Mouse (Mus musculus): ENCODE data around the gene Shisa5.

Gene Shisa5

DNA sequence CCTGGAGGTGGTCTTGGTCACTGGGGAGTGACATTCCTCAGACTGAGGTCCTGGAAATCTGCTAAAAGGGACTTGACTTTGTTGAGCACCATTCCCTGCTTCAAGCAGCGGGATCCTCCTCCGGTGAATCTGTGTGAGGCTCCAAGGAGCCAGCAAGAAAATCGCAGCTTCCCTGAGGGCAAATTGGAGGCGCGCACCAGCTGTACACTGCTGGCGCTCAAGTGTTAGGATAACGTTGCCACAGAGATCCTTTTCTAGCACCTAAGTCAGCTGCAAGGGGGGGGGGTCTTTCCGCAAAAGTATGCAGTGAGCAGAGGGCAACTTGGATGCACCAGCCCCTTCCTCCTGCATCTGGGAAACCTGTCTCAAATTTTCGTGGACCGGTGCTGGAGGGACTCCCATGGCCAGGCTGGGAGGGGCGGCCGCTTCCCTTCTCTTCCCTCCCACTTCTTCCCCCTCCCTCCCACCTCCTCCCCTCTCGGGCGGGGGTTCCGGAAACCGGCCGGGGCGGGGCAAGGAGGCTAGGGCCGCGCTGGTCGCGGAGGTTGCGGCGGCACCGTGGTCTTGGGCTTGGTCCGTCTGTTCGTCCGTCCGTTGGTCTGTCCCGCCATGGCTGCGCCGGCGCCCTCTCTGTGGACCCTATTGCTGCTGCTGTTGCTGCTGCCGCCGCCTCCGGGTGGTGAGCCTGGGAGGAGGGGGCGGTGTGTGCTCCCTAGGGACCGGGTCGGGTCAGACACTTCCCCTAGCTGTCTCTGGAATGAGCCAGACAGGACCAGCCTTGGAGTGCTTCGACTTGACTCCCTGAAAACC, at the start of gene Shisa5:
TSS of gene Shisa5 (plus strand) at position 480 of the 810 bp plus-strand sequence.
- in situ Hi-C loops (cut with MboI; ENCODE audit: low pct_unique_long_range_greater_than_20kb in 1 of 2, low sequenced_read_pairs in 2 of 2, unreplicated experiment in 1 of 2), result no loop called here

DNA sequence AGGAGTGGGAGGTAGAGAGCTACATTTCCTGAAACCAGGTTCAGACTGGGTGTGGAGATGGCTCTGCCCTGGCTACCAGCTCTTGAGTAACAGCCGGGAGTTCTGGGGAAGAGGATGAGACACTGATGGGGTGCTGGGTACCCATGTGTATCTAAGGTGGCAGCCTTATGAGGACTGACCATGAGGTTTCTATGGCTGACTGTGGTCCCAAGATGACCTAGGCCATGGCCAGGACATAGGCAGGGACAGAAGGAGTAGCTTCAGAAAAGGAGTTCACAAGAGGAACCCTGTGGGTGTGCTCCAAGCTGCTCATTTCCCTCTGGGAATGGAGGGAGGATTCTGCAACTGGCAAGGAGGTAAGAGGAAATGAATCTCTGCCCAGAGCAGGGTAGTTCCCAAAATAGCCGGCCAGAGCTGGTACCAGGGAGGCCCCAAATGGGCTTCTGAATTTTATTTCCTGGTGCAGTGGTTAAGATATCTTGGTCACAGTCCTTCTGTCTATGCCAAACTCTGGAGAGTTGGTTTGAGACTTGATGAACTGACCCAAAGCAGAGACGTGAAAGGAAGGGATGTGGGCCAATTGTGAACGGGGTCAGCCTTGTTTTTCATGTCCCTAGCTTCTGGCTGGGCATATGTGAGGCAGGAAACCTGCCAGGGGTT, 48.4 kb upstream of the Shisa5 start:
- in situ Hi-C loops (cut with MboI; ENCODE audit: low pct_unique_long_range_greater_than_20kb in 1 of 2, low sequenced_read_pairs in 2 of 2, unreplicated experiment in 1 of 2), result no loop called here

DNA sequence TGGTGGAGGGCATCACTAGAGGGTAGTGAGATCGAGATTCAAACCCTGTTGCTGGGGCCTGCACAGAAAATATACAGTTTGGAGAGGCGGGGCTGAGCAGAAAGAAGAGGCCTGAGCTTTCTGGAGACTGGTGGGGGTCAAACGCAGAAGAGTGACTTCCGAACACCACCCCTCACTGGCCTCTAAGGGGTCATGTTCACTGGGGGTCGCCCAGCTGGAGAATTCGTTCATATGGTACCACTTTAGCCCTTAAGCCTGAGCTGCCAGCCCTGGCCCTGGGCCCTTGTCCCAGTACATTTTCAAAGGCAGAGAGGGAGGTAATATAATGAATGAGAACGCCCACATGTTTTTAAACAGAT, 47.9 kb upstream of the Shisa5 start:
- in situ Hi-C loops (cut with MboI; ENCODE audit: low pct_unique_long_range_greater_than_20kb in 1 of 2, low sequenced_read_pairs in 2 of 2, unreplicated experiment in 1 of 2), result no loop called here

DNA sequence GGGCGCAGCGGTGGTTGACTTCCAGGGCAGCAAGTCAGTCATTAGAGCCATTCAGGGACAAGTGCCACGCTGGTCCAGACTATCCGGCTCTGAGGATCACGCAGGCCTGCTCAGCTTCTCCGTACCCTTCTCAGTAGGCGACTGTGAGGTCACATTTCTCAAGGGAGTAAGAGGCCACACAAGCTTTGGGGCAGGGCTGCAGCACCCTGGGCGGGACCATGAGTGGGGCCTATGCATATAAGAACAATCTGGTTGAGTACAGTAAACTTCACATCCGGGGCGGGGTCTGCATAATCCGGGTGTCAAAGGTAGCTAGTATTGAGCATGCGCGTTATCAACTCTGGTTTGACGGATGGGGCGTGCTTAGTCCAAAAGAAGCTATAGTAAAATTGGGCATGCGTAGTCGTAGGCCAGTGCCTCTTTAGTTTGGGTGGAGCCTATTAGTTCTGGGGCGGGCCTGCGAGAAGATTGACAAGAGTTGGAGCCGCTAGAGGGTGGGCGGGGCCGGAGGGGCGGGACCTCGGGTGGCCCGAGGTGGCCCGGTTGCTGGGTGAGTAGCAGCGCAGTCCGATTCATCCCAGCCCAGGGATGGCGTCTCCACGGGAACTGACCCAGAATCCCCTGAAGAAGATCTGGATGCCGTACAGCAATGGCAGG, 46.8 kb upstream of the Shisa5 start, which contains the start of gene Pfkfb4:
TSS of gene Pfkfb4 (plus strand) at position 351 of the 657 bp plus-strand sequence.
- in situ Hi-C loops (cut with MboI; ENCODE audit: low pct_unique_long_range_greater_than_20kb in 1 of 2, low sequenced_read_pairs in 2 of 2, unreplicated experiment in 1 of 2), result no loop called here

DNA sequence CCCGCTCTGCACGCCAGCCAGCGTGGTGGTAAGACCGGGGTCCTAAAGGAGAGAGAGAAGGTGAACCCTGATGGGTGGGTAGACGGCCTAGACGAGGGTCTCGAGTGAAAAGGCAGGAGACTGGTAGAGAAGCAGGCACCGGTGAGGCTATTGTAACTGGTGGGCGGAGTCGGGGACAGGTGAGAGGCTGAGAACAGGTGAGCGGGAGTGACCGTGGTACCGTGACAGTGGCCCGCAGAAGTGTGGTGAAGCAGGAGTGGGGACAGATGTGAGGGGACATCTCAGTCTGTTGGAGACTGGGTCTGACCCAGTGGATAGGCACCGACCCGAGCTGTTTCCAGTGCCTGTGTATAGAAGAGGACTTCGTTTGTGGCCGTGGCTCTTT, 46.3 kb upstream of the Shisa5 start:
- in situ Hi-C loops (cut with MboI; ENCODE audit: low pct_unique_long_range_greater_than_20kb in 1 of 2, low sequenced_read_pairs in 2 of 2, unreplicated experiment in 1 of 2), result no loop called here

DNA sequence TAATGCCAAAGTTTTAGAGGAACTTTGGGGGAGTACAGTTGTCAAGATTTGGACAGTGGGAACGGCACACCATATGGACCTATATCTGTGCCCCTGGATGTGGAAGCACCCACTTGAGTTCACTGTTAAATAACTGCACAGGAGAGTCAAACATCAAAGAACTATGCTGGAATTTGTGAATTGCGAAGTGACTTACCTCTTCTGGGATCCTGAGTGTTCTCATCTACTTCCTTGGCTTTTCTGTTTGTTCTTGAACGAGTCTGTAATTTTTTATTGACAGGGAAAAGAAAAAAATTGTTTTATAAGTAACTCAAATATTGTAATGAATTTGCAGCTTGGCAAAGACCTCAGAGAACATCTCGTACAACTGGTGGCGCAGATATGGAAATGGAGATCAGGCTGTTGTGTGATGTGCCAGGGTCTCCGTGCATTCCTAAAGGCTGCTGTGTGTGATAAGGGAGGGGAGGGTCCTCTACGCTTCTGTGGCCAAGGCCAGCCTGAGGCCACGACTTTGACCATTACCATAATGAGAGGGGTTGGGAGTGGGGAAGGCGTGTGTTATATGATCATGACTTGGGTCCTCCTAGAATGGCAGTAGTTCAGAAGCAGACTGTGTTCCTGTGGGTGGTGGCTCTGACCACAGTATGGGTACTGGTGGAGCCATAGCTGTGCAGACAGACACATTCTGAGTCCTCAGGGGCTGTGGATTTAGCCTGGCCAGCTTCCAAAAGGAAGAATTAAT, 45.6 kb upstream of the Shisa5 start:
- in situ Hi-C loops (cut with MboI; ENCODE audit: low pct_unique_long_range_greater_than_20kb in 1 of 2, low sequenced_read_pairs in 2 of 2, unreplicated experiment in 1 of 2), result no loop called here

DNA sequence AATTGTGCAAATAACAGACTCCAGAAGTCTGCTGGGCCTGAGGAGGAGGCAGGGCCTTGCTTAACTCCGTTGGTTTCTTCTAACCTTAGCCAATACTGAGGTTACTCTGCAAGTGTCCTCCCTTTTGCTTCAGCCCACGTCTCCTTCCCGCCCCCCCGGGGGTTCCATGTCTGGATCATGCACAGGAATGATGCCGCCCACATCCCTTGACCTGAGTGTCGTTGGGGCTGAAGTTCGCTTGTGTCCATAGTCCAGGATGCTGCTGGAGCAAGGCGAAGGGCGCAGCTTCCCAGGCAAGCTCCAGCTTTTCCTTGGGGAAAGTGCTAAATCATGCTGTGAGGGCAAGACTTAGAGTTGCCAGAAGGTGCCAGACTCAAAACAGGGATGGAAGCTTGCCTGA, 42.0 kb upstream of the Shisa5 start:
- in situ Hi-C loops (cut with MboI; ENCODE audit: low pct_unique_long_range_greater_than_20kb in 1 of 2, low sequenced_read_pairs in 2 of 2, unreplicated experiment in 1 of 2), result no loop called here

DNA sequence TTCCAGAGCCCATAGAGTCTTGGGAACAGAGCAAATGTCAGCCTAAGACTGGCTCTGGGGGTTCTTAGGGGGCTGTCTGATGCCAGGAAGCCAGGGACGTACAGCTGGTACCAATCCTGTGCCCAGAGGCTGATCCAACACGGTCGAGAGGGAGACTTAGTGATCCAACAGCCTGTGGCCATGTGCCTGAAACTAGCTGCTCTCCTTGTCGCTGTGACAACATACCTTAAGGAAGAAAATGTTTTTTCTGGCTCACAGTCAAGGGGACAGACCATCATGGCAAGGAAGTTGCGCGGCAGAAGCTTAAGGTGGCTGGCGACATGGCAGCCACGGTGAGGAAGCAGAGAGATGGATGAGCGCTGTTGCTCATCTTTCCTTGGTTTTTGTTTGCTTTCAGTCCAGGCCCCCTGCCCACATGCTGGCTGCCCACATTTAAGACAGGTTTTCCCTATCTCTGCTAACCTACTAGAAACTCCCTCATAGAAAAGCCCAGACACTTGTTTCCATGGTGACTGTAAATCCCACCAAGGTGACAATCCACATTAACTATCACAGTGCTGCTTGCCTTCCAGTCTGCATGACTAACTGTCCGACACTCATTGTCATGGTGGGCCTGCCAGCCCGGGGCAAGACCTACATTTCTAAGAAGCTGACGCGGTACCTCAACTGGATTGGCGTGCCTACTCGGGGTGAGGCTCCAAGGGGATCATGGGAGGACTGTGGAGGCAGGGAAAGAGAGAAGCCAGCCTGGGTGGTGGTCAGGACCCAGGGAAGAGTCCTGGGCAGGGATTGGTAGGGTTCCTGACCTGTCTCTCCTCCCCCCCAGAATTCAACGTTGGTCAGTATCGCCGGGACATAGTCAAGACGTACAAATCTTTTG, 39.8 kb upstream of the Shisa5 start:
- in situ Hi-C loops (cut with MboI; ENCODE audit: low pct_unique_long_range_greater_than_20kb in 1 of 2, low sequenced_read_pairs in 2 of 2, unreplicated experiment in 1 of 2), result no loop called here

DNA sequence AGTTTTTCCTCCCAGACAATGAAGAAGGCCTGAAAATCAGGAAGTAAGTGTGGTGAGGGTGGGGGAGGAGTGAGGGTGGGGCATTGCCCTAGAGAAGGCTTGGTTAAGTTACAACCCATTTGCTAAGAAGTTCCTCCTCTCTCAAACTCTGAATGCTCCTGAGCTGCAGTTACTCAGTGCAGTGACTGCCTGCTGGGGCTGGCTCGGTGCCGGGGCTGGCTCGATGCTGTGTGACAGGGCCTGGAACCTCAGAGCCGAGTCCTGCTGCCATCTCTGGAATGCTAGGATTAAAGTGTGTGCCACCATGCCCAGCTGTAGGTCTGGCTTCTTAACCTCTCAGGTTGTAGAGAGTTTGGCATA, 39.2 kb upstream of the Shisa5 start:
- in situ Hi-C loops (cut with MboI; ENCODE audit: low pct_unique_long_range_greater_than_20kb in 1 of 2, low sequenced_read_pairs in 2 of 2, unreplicated experiment in 1 of 2), result no loop called here

DNA sequence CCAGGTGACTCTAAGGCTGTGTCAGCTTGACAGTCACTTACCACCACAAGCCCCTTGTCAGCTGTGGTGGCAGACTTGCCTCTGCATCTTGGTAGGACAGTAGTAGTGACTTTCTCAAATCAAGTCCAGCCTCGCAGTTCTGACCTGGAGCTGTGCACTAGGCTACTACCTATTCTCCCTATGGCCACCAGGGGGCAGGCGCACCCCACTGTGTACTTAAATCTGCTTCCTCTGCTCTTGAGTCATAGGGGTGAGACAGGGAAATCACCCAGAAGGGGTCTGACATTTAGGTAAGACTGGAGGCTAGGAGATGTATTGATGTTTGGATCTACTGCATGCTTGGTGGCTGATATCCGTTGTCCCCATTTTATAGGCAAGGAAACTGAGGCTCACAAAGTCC, 37.6 kb upstream of the Shisa5 start:
- in situ Hi-C loops (cut with MboI; ENCODE audit: low pct_unique_long_range_greater_than_20kb in 1 of 2, low sequenced_read_pairs in 2 of 2, unreplicated experiment in 1 of 2), result loop anchor here (10.0 kb wide), 2 partner anchors 54 to 114 kb away; partner anchors contain the start of gene Trex1 (in 1 of the 2)

DNA sequence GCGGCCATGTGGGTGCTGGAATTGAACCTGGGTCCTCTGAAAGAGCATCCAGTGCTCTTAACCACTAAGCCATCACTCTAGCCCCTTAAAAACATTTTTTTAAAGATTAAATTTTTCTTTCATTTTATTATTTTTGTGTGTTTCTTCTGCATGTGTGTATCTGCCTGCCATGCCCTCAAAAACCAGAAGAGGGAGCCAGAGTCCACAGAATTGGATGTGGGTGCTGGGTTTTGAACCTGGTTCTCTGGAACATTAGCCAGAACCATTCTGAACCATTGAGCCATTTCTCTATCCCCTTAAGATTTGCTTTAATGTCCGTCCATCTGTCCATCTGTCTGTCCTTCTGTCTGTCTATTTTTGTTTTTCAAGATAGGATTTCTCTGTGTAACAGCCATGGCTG, 35.2 kb upstream of the Shisa5 start:
- in situ Hi-C loops (cut with MboI; ENCODE audit: low pct_unique_long_range_greater_than_20kb in 1 of 2, low sequenced_read_pairs in 2 of 2, unreplicated experiment in 1 of 2), result loop anchor here (10.0 kb wide), 2 partner anchors 52 to 112 kb away; partner anchors contain the start of gene Trex1 (in 1 of the 2)

DNA sequence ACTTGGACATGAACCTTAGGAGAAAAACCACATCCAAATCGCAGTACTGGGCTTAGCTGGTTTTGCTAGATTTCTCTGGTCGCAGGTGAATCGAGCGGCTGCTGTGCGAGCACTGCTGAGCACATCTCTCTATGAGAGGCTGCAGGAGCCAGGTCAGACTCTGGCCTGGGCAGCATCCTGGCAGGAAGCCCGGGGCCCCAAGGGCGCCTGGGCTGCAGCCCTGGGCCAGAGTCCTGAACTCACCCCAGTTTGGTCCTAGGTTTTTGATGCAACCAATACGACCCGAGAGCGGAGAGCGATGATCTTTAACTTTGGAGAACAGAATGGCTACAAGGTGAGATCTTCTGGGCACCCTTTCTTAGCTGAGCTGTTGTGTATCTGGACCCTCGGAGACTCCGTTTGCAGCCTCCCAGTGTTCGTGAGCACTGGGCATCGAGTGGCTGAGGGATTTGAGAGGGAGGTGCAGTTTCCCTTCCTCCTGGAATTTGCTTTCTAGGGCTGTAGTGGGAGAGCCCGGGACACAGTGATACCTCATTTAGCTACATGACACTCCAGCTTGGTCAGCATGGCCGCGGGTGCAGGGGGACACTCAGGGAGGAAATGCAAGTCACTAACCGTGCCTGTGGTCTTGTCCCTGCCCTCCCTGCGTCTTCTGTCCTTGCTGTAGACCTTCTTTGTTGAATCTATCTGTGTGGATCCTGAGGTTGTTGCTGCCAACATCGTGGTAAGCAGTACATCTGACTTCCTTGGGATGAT, 31.2 kb upstream of the Shisa5 start:
- in situ Hi-C loops (cut with MboI; ENCODE audit: low pct_unique_long_range_greater_than_20kb in 1 of 2, low sequenced_read_pairs in 2 of 2, unreplicated experiment in 1 of 2), result loop anchor here (10.0 kb wide), 2 partner anchors 48 to 108 kb away; partner anchors contain the start of gene Trex1 (in 1 of the 2)

DNA sequence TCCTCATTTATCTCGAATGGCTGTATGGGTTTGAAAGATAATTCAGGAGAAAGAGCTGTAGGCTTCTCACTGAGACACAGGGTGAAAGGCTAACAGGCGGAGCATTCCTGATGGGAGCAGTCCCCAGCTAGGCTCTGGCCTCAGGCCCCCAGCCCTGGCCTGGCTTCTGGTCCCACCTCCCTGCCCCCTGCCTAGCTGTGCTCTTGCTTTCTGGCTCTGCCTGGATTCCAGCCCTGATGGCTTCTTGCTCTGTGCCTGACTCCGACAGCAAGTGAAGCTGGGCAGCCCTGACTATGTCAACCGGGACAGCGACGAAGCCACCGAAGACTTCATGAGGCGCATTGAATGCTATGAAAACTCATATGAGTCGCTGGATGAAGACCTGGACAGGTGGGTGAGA, 30.3 kb upstream of the Shisa5 start:
- in situ Hi-C loops (cut with MboI; ENCODE audit: low pct_unique_long_range_greater_than_20kb in 1 of 2, low sequenced_read_pairs in 2 of 2, unreplicated experiment in 1 of 2), result loop anchor here (10.0 kb wide), 2 partner anchors 47 to 107 kb away; partner anchors contain the start of gene Trex1 (in 1 of the 2)

DNA sequence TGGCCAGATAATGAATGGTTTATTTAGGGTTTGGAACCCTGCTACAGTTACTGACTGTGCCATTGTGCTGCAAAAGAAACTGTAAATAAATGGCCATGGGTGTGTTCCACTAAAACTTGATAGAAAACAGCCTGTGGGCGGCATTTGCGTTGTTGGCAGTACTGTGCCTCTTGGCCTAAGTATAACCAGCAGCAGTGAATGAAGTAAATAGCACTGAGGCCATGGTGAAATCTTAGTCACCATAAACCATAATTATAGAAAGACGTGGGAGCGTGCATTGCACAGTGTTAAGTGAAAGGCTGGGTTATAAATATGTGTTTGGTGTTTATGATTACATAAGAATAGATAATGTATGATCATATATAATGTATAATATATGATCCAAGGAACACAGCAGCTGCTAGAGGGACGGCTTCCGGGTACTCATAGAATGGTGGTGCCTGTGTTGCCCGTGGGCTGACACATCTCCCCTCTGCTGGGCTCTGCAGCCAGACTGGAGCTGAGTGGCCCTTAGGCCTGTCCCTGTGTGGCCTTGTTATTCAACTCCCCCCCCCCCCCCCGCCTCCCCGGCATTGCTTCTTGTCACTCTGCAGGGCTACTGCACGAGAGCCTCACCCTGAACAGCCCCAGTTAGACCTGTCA, 29.2 kb upstream of the Shisa5 start:
- in situ Hi-C loops (cut with MboI; ENCODE audit: low pct_unique_long_range_greater_than_20kb in 1 of 2, low sequenced_read_pairs in 2 of 2, unreplicated experiment in 1 of 2), result loop anchor here (10.0 kb wide), 2 partner anchors 46 to 106 kb away; partner anchors contain the start of gene Trex1 (in 1 of the 2)

DNA sequence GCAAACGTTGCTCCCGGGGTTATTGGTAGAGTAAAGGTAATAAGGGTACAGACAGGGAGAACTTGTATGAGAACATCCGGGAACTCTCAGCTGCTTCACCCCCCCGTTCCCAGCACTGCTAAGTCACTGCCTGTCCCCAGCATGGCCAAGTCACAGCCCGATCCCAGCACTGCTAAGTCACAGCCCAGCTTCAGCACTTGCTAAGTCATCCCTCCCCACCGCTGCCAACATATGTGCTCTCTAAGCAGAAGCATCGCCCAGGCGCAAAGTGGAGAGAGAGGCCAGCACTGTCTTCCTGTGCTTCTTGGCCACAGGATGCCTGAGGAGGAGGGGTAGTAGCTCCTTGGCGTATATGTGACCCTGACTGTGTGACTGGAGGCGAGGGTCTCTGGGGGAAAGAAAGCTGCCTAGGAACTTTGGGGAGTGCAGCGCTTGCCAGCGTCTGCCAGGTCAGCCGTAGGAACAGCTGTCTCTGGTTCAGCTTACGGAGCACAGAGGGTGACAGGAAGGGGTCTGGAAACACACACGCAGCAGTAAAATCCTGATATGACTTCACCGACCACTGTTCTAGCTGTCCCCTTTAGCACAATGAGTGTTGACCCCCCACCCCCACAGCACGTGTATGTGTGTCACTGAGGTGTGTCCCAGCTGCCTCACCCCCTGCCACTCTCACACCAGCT, 28.6 kb upstream of the Shisa5 start:
- in situ Hi-C loops (cut with MboI; ENCODE audit: low pct_unique_long_range_greater_than_20kb in 1 of 2, low sequenced_read_pairs in 2 of 2, unreplicated experiment in 1 of 2), result loop anchor here (5.0 to 10.0 kb wide), 3 partner anchors 38 to 105 kb away; partner anchors contain the start of gene Trex1 (in 1 of the 2)

DNA sequence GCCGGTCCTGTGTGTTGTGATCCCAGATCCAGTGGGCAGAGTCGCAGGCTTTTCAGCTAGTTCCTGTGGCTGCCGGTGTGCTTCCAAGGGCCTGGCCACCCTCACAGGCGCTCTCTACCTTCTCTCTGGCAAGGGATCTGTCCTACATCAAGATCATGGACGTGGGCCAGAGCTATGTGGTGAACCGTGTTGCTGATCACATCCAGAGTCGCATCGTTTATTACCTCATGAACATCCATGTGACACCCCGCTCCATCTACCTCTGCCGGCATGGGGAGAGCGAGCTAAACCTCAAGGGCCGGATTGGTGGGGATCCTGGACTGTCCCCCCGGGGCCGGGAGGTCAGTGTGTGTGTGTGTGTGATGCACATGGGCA, 28.1 kb upstream of the Shisa5 start:
- in situ Hi-C loops (cut with MboI; ENCODE audit: low pct_unique_long_range_greater_than_20kb in 1 of 2, low sequenced_read_pairs in 2 of 2, unreplicated experiment in 1 of 2), result loop anchor here in 1 of 2 experiments (5.0 kb wide), 1 partner anchor 37 kb away; no protein-coding TSS in a partner anchor
